Mouse (Mus musculus) limb, embryonic 14.5 days (tissue): ENCODE data around the gene Ckap2l. TPM values are rescaled to one million over a fixed set of nuclear protein-coding genes. Genes with fewer than 3 reads are reported as not detected.

ENCODE experiments used
- ATAC-seq: fragments of 200-750 bp; cut with Nextera tagmentation; 2 replicates; pipeline ENCODE4 v1.8.0; 2017; ENCODE audit warnings: low read depth, moderate number of reproducible peaks, moderate TSS enrichment; ENCODE audit not compliant: low FRiP score
- DNase-seq: peaks from one replicate; pipeline ENCODE4 v3.0.0-alpha.2; 2015; ENCODE audit warnings: low spot score
- H3K27ac ChIP-seq: fragments of 300-500 bp; sonication (generic); replicated peaks from 2 replicates; pipeline ENCODE4 v1.5.1; 2014; ENCODE audit warnings: low read depth, mild to moderate bottlenecking, low read length, moderate library complexity, mixed read lengths
- H3K27me3 ChIP-seq: fragments of 300-500 bp; sonication (generic); 2 replicates; pipeline ENCODE4 v1.6.1; 2014; ENCODE audit warnings: low read length, mixed read lengths; ENCODE audit not compliant: control insufficient read depth, insufficient read depth
- H3K36me3 ChIP-seq: fragments of 300-500 bp; sonication (generic); 2 replicates; pipeline ENCODE4 v1.6.1; 2014; ENCODE audit warnings: mild to moderate bottlenecking, low read length, moderate library complexity, mixed read lengths; ENCODE audit not compliant: control insufficient read depth, insufficient read depth
- H3K4me1 ChIP-seq: fragments of 300-500 bp; sonication (generic); 2 replicates; pipeline ENCODE4 v1.6.1; 2014; ENCODE audit warnings: antibody characterized with exemption, low read length, mixed read lengths; ENCODE audit not compliant: control insufficient read depth, insufficient read depth
- H3K4me2 ChIP-seq: fragments of 300-500 bp; sonication (generic); replicated peaks from 2 replicates; pipeline ENCODE4 v1.6.1; 2014; ENCODE audit warnings: low read depth, mild to moderate bottlenecking, low read length, moderate library complexity; ENCODE audit not compliant: severe bottlenecking
- H3K4me3 ChIP-seq: fragments of 300-500 bp; sonication (generic); replicated peaks from 2 replicates; pipeline ENCODE4 v1.5.1; 2014; ENCODE audit warnings: low read length
- H3K9ac ChIP-seq: fragments of 300-500 bp; sonication (generic); 2 replicates; pipeline ENCODE4 v1.6.1; 2014; ENCODE audit warnings: mild to moderate bottlenecking, low read depth, low read length, moderate library complexity; ENCODE audit not compliant: severe bottlenecking
- H3K9me3 ChIP-seq: fragments of 300-500 bp; sonication (generic); 2 replicates; pipeline ENCODE4 v1.6.1; 2016; ENCODE audit warnings: low read length; ENCODE audit not compliant: control insufficient read depth
- POLR2A ChIP-seq: fragments of 200-500 bp; IDR thresholded peaks from 2 replicates; pipeline ENCODE4 v1.8.0; 2012; ENCODE audit warnings: inconsistent platforms, mild to moderate bottlenecking, moderate library complexity, borderline replicate concordance; ENCODE audit not compliant: insufficient read depth, insufficient read length; ENCODE audit errors: extremely low read depth
- WGBS: fragments of 180-500 bp; shearing (Covaris S2); extraction: QIAGEN DNeasy Blood & Tissue Kit; methylation state at CpG from one replicate; pipeline ENCODE4 v1.1.7; 2014; 5-methylcytosine and 5-hydroxymethylcytosine counted together
- polyA plus RNA-seq, 2 experiments: library from polyadenylated mRNA; depleted of rRNA in 1 of 2; stranded (reverse) in 1 of 2; unstranded in 1 of 2; fragments of >200 nt; fragmentation: Nextera tagmentation in 1 of 2; extraction: Ambion mirVana in 1 of 2; gene quantifications; 2 replicates each; pipeline versions ENCODE4 v1.2.1 to v1.2.3; 2012 to 2014

Ckap2l gene
- polyA plus RNA-seq (2012; rRNA removed) = 14.2 and 18.1 TPM in 2 replicates
- 49.8 and 52.8 TPM in 2 replicates for polyA plus RNA-seq (2014; fragmentation: Nextera tagmentation; extraction: Ambion mirVana)

DNA sequence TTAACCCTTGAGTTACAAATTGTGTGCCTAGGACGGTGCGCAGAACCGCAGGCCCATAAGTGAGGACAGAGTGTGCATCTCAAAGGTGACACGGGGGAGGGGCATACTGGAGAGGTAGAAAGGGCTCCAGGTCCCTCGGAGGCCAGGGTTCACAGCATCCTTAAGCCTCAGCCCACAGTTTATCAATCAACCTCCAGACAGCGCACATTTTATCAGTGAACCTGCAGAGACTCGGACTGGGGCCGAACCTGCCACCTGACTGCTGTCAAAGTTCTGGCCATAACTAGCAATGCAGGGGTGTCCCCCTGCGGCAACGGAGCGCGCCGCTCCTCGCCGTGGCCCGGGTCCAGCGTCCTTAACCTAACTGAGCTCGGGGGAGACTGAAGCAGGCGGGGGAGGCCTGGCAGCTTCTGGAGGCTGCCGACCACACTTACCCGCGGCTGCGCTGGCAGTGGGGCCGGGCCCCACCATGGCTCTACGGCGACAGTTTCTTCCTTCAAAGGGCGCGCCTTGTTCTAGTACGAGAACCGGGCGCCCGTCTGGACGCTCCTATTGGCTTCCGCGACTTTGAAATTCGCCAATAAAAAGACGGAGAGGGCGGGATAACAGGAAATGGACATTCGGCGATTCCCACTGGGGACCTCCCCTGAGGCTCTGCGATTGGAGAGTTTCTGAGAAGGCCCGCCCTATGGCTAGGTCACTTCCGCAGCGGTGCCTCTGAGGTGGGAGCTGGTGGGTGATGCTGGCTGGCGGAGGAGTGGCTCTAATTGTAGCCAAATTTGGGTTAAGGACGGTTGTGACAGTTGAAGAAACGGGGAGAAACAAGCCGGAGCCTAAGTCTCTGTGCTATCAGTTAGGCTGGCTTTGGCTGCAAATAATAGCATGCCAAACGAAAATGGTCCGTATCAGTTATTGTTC lies at the start of gene Ckap2l:
Ckap2l (minus strand) TSS at position 542 of the 918 bp plus-strand sequence.
- Histone ChIP-seq H3K27ac (peak within 1 kb of the TSS; percentile 75), H3K4me2 (peak within 1 kb of the TSS; percentile 92), H3K9me3 (no peaks in the 10 kb centered on the region), H3K9ac (peak within 1 kb of the TSS; percentile 75), H3K36me3 (no peaks in the 10 kb centered on the region; the same call in 1 of the 2 replicates), H3K4me1 (peaks cover 13% of the 10 kb centered on the region), H3K27me3 (no peaks in the 10 kb centered on the region), H3K4me3 (peak within 1 kb of the TSS; percentile 85)
- peak; percentile 53; the same call in 1 of the 2 replicates for TF ChIP-seq POLR2A
- DNase-seq (peak; percentile 99), ATAC-seq (peak; percentile 100)
- WGBS = under 1% methylated on average over 49 of the region's 50 CpGs

DNA sequence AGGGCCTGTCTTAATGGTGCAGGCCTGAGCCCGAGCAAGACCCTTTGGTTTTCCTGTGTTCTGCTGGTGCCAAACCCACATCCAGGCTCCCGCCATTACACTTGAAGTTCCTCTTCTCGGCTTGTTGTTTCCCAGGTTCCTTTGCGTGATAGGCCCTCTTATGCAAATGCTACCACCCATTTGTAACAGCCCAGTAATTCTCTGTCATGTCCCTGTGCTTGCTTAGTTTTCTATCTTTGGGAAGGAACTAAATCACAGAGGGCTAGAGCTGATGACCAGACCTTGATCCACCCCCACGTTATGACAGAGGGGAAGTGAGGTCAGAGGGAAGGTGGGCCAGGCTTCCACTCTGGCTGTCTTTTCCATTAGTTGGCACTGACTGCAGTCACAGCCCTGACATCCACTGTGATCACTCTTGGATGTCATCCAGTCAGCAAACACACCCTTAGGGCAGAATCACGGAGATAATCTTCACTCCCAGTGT lies 41.2 kb upstream of the Ckap2l start:
- TF ChIP-seq POLR2A = no peak

DNA sequence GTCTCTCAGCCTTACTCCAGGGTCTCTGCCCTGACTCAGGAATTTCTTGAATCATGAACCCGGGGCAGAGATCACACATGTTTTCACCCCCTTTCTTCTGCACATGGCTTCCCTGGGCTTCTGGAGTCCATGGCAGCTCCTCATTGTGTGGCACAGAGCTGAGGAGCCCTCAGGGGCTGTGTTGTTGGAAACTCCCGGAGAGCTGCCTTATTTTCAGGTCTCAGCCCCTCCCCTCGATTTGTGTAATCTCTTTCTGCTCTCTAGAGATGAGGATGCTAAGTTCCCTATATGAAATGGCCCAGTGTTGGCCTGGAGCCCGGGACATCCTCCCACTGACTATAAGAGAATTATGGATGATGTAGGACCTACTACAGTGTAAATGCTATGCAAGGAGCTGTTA lies 36.5 kb upstream of the Ckap2l start:
- no peak overlapping the region for H3K27ac ChIP-seq
- H3K36me3 ChIP-seq = no peaks in the 10 kb centered on the region
- no peaks in the 10 kb centered on the region for H3K27me3 ChIP-seq
- no peak overlapping the region for H3K4me2 ChIP-seq
- DNase-seq (no peak), ATAC-seq (no peak)
- TF ChIP-seq POLR2A = no peak
- no peak overlapping the region for H3K4me3 ChIP-seq
- 61% methylated on average over 4 of the region's 4 CpGs for WGBS
- H3K4me1 ChIP-seq = peaks cover 7% of the 10 kb centered on the region; the same call in 1 of the 2 replicates
- no peaks in the 10 kb centered on the region for H3K9me3 ChIP-seq
- H3K9ac ChIP-seq = no peak overlapping the region

More for the DNA sequence above, 41.2 kb upstream of the Ckap2l start:
- no peak overlapping the region for H3K27ac ChIP-seq
- H3K4me3 ChIP-seq = no peak overlapping the region
- no peak for DNase-seq
- H3K4me2 ChIP-seq = no peak overlapping the region
- no peak overlapping the region for H3K9ac ChIP-seq
- H3K4me1 ChIP-seq = no peaks in the 10 kb centered on the region
- WGBS = 77% methylated on average over 6 of the region's 6 CpGs
- ATAC-seq = no peak
- no peaks in the 10 kb centered on the region for H3K9me3 ChIP-seq
- H3K27me3 ChIP-seq = no peaks in the 10 kb centered on the region
- no peaks in the 10 kb centered on the region for H3K36me3 ChIP-seq

GRCm38 (mm10) chr2:129330540-129330939 lies 33.5 kb upstream of the Ckap2l start:
- no peak for TF ChIP-seq POLR2A
- H3K27ac ChIP-seq = no peak overlapping the region
- H3K4me1 ChIP-seq = peaks cover 7% of the 10 kb centered on the region; the same call in 1 of the 2 replicates
- WGBS = 86% methylated on average over 13 of the region's 13 CpGs
- ATAC-seq (no peak), DNase-seq (peak; percentile 21)
- no peak overlapping the region for H3K4me2 ChIP-seq
- H3K9me3 ChIP-seq = no peaks in the 10 kb centered on the region
- no peaks in the 10 kb centered on the region for H3K27me3 ChIP-seq
- no peaks in the 10 kb centered on the region for H3K36me3 ChIP-seq
- no peak overlapping the region for H3K4me3 ChIP-seq
- no peak overlapping the region for H3K9ac ChIP-seq

- no peak overlapping the region for H3K27ac ChIP-seq
- no peak for TF ChIP-seq POLR2A
- H3K4me3 ChIP-seq = no peak overlapping the region
- ATAC-seq (no peak), DNase-seq (no peak)
- H3K36me3 ChIP-seq = no peaks in the 10 kb centered on the region
- no peak overlapping the region for H3K9ac ChIP-seq
- no peak overlapping the region for H3K4me2 ChIP-seq
- no peaks in the 10 kb centered on the region for H3K9me3 ChIP-seq
- H3K4me1 ChIP-seq = peaks cover 7% of the 10 kb centered on the region; the same call in 1 of the 2 replicates
- 51% methylated on average over 7 of the region's 7 CpGs for WGBS
- H3K27me3 ChIP-seq = no peaks in the 10 kb centered on the region
Measured at GRCm38 (mm10) chr2:129330024-129330423, 33.0 kb upstream of the Ckap2l start.
